Mouse (Mus musculus) granulocyte monocyte progenitor cell, adult 5-6 weeks (primary cell): ENCODE measurements around the gene Rad54l2. TPM values are rescaled to one million over a fixed set of nuclear protein-coding genes. Genes with fewer than 3 reads are reported as not detected.

Experiments
- ATAC-seq: replicated peaks from 2 replicates; pipeline ENCODE4 v1.8.0; 2016; ENCODE audit warnings: mild to moderate bottlenecking, moderate TSS enrichment, inconsistent platforms; ENCODE audit not compliant: poor library complexity, severe bottlenecking
- total RNA-seq, 2 experiments: library from RNA; stranded (forward) in 1 of 2; stranded (reverse) in 1 of 2; fragments of 200-712, 200-1000 nt in 1 of 2; fragments of >200 nt in 1 of 2; fragmentation: Nextera tagmentation in 1 of 2; gene quantifications; 2 replicates each; pipeline ENCODE4 v1.2.3; 2014 to 2017

The Rad54l2 gene
- 11.9 and 13.2 TPM in 2 replicates for total RNA-seq (2014; fragmentation: Nextera tagmentation)
- total RNA-seq (2017): 11.4 and 24.9 TPM in 2 replicates

DNA sequence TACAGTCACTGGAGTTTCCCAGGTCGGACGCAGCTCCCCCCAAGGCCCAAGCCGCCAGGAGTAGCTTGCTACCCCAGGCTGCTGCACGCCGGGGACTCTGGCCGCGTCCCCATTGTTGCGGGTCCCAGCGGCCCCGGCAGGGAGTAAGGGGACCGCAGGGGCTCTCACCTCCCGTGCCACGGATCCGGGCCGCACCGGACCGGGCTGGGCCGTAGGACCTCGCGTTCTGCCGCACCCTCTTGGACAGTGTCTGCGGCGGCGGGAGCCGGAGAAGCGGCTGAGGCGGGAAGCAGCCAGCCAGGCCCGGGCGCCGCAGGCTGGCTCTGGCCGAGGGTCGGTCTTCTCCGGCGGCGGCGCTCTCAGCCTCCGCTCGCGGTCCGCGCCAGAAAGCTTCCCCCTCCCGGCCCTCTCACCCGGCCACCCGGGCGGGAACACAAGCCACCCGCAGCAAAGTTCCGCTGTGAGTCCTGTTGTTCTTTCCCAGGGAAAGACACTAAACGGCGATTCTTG is at the start of gene Rad54l2:
TSS of gene Rad54l2 (minus strand) at position 383 of the 510 bp plus-strand sequence.
- peak; percentile 96 for ATAC-seq

DNA sequence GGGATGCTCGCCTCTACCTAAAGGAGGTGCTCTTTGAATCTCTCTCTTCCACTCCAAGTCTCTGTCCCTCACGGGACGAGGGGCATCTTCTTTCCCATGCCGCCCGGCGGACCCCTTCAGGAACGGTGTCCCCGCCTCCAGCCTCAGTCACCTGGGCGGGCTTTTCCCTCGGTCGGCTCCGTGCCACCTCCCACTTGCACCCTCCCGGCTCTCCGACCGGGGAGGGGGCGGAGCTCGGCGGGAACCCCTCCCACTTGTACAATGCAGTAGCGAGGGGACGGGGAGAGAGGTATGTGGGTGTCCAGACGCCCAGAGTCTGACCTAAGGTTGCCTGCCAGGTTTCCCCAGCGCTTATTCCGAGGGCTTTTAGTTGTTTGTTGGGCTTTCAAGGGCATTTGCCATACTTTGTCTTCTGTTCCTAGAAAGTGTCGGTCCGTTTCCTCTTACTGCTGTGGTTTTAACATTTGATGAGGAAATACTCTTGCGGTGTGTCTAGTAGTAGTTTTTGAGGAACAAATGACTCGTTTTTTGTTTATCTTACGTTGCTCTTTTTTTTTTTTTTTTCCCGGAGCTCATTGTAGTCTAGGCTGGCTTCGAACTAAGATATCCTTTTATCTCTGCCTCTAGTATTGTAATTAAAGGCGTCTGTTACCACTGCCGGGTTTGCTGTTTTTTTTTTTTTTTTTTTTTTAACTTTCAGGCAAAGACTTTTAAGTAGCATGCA is 33.5 kb upstream of the Rad54l2 start:
- peak; percentile 68 for ATAC-seq

DNA sequence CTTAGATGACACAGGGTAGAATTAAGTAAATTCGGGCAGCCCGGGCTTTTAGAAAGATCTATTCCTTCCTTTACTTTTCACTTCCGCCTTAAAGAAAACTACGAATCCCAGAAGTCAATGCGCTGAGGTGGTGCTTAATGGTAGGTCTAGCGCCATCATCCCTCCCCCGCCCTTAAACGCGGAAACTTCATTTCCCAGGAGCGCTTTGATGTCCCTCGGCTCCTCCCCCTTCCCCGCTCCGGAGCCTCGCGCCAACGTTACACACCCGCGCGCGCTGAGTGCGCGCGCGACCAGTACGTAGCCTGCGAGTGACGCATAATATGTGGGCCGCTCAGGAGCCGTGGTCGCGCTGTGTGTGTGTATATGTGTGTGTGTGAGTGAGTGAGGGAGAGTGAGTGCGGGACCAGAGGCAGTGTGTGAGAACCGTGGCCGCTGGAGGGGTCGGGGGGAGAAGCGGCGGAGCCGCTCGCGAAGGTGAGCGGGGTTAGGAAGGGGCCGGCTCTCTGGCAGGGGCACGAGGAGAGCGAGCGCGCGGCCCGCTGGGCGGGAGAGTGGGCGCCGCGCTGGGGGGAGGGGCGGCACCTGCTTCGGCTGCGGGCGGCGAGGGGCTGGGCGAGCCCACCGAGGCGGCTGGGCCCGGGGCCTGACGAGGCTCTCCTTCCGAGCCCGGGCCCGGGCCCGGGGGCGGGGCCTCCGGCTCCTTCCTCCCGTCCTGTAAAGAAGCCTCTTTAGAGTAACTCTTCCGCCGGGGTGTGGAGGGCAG is 32.8 kb upstream of the Rad54l2 start, which contains the start of gene Dcaf1:
TSS of gene Dcaf1 (plus strand) at position 257 of the 763 bp plus-strand sequence.
- ATAC-seq: peak; percentile 86

DNA sequence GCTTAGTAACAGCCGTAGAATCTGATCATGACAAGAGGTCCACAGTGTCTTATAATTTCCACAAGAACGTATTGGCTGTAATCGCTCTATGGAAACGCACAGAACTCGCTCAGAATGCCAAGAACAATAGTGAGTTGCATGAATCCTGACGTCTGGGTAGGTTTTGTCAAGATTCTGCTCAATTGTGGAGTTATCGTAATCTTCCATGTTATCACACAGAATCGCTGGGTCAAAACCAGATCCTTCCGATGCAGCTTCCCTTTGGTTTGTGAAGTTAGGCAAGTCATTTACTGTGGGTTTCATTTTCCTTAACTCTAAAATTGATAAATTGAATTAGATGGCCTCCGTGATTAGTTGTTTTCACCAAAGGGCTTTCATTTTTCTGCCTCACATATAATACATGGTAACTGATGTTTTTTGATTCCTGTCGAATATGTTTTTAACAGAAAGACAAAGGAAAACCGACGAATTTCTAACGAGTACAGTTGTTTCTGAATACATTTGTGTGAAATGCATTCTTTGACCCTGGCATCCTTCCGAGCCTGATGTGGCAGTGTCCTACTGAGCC is 32.1 kb upstream of the Rad54l2 start:
- no peak for ATAC-seq

DNA sequence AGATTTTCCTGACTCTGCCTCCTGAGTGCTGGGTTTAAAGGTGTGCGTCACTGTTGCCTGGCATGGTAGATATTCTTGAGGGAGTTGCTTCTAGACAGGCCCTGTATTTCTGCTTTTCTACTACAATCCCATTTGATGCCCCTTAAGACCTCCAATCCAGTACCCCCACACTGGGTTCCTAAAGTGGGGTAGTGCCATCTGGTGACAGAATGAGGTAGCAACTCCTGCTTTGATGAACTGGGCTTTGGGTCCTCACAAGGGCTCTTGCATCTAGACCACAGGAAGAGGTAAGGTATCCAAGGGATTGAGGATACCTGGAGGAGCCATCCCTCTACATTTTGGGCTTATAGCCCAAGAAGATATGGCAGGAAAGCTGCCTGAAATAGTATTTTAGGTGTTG is 30.2 kb upstream of the Rad54l2 start:
- 0 out of 2 replicates have a peak, but pooled peaks have one; percentile 20 for ATAC-seq

DNA sequence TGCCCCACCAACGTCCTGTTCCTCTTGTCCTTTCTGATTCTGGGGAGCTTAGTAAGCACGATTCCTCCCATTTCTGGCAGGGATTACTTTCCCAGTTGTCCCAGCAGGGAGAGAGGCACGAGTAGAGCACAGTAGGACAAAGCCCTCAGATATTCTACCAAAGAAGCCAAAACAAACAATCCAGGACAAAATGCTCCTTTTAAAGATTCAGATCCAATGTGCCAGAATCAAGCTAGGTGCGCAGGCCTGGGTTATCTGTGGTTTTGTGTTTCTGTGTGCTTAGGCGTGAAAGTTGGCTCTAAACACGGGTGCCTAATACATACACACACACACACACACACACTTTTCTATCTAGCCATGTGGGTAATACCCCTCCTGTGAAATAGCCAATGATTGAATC is 29.2 kb upstream of the Rad54l2 start:
- ATAC-seq: no peak

DNA sequence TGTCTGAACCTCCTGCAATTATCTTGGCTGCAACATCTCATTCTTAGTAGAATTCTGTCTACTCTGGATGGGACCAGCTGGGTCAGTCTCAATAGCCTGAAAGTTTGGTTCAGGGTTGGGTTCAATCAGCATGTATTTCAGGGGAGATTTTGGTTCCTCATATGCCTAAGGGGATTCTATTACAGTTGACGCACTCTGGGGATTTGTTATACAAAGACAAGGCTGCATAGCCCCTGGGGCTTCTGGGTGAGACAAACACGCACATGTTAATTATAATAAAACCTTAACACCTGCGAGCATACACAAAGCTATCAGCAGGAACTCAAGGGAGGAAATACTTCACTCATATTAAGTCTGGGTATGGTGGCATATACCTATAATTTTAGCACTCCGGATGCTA is 17.5 kb upstream of the Rad54l2 start:
- no peak for ATAC-seq

DNA sequence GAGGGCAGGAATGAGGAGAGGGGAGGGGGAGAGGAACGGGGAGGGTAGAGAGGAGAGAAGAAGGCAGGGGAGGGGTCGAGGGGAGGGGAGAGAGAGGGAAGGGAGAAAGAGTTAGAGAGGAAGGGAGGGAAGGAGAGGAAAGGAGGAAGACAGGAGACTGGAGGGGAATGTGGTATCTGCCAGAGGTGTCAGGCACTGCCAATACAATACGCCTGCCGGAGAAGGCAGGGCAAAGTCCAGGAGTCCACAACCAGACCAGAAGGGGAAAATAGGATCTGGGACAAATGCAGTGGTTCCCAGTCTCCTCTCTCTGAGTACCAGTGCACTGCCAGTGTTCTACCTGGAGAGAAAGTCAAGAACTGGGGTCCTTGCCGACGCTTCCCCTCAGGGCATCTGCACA is 1.8 kb upstream of the Rad54l2 start:
- ATAC-seq: no peak

DNA sequence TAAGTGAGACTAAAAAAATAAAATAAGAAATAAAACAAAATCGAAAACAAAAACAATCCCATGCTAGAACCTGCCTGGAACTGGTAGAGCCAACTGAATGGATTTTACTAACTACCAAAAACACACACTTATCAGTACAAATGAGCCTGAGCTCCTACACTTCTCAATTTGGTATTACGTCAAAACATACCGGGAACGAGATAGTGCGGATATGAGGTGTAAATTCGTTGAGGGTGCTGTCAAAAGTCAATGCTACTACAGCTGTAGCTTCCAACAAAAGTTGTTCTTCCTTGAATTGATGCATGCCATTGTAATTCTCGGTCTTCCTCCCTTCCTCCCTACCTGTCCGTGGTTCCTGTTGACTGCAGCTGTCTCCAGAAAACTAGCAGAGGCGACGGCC is 369 bp upstream of the Rad54l2 start:
- no peak for ATAC-seq

DNA sequence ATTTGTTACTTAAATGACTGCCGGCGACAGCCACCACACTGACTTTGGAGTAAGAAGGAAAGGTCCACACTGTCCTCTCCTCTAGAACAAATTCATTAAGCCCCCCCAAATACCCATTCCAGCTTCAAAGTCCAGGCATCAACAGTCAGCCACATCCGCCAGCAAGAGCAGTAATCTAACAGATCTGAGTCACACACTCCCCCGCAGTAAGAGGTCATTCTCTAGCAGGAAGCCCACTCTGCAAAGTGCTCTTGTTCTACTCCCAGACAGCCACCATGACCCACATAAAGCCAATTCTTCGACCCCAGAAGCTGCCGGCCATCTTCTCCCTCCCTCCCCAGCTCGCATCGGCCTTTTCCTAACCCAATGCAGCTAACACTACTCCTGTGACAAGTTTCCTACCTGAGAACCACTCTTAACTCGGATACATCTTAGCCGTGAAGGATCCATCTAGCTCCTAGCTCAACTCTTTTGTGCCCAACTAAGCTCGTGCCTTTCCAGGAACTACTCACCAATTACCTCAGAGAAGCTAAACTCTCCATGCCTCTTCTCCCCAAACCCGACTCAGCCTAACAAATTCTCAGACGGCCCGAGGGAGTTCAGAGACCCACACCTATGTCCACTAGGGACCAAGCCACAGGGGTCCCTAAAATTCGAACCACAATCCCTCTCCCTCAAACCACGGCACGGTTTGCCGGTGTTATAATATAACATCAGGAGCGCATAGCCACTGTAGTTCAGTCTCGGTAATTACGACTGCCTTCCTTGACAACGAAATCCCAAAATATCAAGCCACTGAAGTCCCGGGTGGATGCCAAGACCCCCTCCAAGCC is 799 bp downstream of the Rad54l2 start:
- ATAC-seq: peak; percentile 42

DNA sequence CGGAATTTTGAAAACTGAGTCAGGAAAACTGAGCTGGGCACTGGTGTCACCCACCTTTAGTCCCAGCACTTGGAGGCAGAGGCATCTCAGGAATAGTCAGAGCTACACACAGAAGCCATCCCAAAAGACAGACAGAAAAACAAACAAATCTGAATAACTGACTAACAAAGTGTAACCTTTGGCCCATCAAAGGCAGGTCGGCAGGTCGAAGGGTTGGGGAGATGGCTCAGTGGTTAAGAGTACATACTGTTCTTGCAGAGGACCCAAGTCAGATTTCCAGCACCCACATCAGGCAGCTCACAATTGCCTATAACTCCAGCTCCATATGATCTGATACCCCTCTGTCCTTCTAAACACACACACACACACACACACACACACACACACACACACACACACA is 3.8 kb downstream of the Rad54l2 start:
- no peak for ATAC-seq

DNA sequence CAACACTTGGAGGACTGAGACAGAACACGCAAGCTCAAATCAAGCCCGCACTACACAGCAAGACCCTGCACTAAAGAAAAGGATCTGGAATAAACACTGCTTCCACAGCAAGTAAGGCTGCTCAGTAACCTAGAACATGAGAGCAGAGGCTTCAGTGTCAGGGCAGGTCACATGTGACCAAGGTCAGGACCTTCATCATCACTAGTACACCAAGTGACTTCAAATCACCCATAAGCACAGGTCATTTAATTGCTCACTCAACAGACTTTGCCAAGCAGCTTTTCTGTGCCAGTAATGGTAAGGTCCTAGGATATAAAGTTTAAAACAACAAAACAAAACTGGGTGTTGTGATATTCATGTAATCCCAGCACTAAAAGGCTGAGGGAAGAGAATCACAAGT is 5.4 kb downstream of the Rad54l2 start:
- ATAC-seq: no peak

DNA sequence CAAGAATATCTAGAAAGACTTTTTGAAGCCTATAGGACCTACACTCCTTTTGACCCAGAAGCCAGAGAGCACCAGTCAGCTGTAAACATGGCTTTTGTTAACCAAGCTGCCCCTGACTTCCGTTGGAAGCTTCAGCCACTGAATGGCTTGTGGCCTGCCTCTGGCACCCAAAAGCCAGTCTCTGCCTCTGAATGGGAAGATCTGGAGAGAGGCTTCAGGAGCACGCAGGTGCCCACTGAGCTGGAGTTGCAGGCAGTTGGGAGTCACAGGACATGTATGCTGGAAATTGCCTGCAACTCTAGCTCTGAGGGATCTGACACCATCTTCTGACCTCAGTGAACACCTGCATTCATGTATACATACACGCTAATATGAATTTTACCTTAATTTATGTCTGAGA is 8.9 kb downstream of the Rad54l2 start:
- ATAC-seq: no peak

DNA sequence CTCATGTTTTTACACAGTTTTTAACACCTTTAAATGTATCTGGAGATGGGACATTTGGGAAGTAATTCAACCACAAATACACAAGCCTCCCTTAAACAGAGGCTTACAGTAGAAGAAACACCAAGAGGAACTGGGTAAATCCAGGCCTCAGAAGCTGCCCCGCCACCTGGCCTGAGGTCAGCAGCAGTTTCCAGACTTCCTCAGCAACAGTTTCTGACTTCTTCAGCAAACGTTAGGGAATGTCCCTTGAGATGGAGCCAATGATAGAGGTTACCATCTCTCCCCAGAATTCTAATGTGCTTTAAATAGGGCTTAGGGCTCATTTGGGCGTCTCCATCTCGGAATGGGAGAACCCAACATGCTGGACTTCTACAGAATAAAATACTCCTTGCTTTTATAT is 10.7 kb downstream of the Rad54l2 start:
- peak; percentile 85 for ATAC-seq

DNA sequence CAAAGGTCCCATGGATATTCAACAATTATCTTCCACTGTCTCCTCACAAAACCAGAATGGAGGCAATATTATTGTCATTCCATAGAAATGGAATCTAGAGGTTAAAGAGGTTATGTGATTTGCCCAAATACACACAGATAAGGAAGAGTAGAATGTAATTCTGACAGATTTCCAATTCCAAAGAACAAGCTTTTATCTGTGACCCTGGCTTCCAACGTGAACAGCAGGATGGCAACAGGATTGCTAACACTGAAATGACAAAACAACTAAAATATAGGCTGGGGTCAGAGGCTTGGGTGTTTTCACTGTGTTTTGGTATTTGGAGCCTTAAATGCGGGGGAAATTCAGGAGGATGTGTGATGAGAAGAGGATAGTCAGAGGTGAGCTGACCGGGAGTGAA is 11.6 kb downstream of the Rad54l2 start:
- no peak for ATAC-seq

DNA sequence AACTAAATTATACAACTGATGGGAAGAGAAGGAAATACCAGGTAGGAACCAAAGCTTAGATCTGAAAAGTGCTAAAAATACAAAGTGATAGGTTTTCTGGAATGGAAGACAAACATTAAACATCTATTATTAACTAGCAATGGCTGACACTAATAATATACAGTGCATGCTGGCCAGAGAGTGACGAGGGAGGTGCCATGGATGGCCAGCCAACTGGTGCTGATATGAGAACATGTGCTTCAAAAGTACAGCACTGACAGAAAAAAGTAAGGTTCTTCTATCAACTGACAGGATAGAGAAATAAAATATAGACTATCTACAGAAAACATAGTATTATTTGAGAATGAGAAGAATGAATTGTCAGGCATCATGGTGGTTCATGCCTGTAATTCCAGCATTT is 12.9 kb downstream of the Rad54l2 start:
- ATAC-seq: no peak

DNA sequence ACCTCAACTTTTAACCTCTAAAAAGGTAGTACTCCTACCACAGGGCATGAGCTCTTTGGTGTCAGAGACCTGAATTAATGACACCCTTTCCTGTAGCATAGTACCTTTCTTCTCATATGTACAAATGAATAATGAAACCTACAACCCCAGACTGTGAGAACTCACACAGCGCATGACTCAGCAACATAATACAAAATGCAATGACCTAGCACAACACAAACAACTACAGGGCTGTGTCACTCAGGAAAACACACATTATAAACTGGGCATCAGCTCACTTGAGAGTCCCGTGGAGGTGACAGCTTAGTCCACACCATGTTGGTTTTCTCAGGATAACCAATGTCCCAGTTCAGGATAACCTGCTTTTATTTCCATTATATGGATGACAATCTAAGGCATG is 17.2 kb downstream of the Rad54l2 start:
- no peak for ATAC-seq

DNA sequence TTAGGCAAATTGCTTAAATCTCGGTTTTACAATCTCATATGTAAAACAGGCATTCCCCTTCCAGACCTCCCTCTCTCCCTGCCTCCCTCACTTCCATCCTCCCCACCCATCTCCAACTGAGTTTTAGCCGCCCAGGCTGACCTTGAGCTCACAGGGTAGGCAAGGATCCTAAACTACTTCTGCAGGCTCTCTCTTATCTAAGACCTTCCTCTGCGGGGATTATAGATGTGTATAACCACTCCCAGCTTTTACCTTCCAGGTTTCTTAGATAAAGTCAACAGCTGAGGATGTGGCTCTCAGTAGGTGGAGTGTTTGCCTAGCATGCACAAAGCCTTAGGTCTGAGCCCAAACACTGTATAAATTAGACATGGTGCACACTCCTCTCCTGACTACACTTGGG is 18.8 kb downstream of the Rad54l2 start:
- ATAC-seq: no peak

DNA sequence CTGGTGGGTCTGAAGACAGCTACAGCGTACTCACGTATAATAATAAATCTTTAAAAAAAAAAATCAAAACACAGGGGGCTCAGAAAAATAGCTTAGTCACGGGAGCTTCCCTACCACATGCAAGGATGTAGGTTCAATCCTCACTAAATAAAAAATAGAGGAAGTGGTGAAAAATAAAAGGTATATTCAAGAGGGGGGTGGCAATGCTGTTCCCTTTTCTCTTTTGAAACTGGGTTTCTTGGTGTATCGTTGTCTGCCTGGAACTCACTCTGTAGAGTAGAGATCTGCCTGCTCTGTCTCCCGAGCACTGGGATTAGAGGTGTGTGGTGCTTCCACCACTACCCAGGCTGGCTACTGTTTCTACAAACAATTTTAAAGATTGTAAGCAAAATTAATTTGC is 19.2 kb downstream of the Rad54l2 start:
- ATAC-seq: peak; percentile 85

DNA sequence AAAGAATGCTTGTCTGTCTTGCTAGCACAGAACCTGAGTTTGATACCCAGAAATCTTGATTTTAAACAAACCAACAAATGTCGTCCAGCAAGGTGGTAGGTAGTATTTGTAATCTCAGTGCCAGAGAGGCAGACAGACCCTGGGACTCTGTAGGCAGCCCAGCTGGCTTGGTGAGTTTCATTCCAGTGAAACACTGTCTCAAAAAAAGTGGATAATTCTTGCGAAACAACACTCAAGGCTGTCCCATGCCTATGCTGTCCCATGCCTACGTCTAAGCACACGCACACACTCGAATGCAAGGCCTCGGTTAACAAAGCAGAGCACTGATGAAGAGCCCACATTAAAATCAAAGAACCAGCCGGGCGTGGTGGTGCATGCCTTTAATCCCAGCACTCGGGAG is 32.6 kb downstream of the Rad54l2 start:
- ATAC-seq: no peak
